Mouse (Mus musculus) cortical plate, adult 2 months (tissue): ENCODE data around the gene Rai14.

ENCODE experiments used
- CTCF ChIP-seq: fragments of 200-500 bp; IDR thresholded peaks from 2 replicates; pipeline ENCODE4 v1.5.1; 2011; ENCODE audit warnings: mild to moderate bottlenecking, control low read depth, low read length; ENCODE audit not compliant: insufficient read depth; ENCODE audit errors: extremely low read depth
- POLR2A ChIP-seq: fragments of 200-500 bp; IDR thresholded peaks from 2 replicates; pipeline ENCODE4 v1.6.1; 2011; ENCODE audit warnings: mild to moderate bottlenecking, low read length, control low read depth; ENCODE audit not compliant: insufficient read depth; ENCODE audit errors: extremely low read depth

- TF ChIP-seq CTCF (no peak), POLR2A (no peak)
Measured at GRCm38 (mm10) chr15:10637251-10637793, 77.1 kb downstream of the Rai14 start.
